Mouse (Mus musculus): ENCODE measurements around the gene Gp1bb. TPM values are rescaled to one million over a fixed set of nuclear protein-coding genes. Genes with fewer than 3 reads are reported as not detected.

The Gp1bb gene
- polyA plus RNA-seq, 1 experiment from 2014 or later = 1.6 TPM

- Histone ChIP-seq H3K36me3 (ENCODE audit: control insufficient read depth, insufficient read depth) (no peaks in the 10 kb centered on the region), H3K27ac (ENCODE audit: low read depth, low read length) (no peak overlapping the region), H3K4me1 (replicated peaks; ENCODE audit: control insufficient read depth, insufficient read depth, low read length) (no peaks in the 10 kb centered on the region), H3K27me3 (replicated peaks; ENCODE audit: control insufficient read depth, insufficient read depth, low read length) (no peaks in the 10 kb centered on the region), H3K4me3 (ENCODE audit: low read depth, low read length) (no peak overlapping the region), H3K4me2 (replicated peaks; ENCODE audit: low read depth) (no peak overlapping the region), H3K9ac (ENCODE audit: low read depth, low read length) (no peak overlapping the region), H3K9me3 (ENCODE audit: control insufficient read depth) (no peaks in the 10 kb centered on the region)
- no peak for ATAC-seq
- WGBS = 53% methylated on average over 2 of the region's 2 CpGs
- no peak for TF ChIP-seq CTCF (IDR thresholded peaks at IDR 0.05; ENCODE audit: low read depth)
Observed at GRCm38 (mm10) chr16:18638396-18638795, 16.2 kb upstream of the Gp1bb start.

GRCm38 (mm10) chr16:18636804-18637203, 14.6 kb upstream of the Gp1bb start:
- ATAC-seq = no peak
- TF ChIP-seq CTCF (IDR thresholded peaks at IDR 0.05; ENCODE audit: low read depth) = no peak
- 82% methylated on average over 3 of the region's 3 CpGs for WGBS

GRCm38 (mm10) chr16:18636401-18636800, 14.2 kb upstream of the Gp1bb start:
- 91% methylated on average over 5 of the region's 5 CpGs for WGBS
- Histone ChIP-seq H3K27ac (ENCODE audit: low read depth, low read length) (no peak overlapping the region), H3K4me1 (replicated peaks; ENCODE audit: control insufficient read depth, insufficient read depth, low read length) (no peaks in the 10 kb centered on the region), H3K9me3 (ENCODE audit: control insufficient read depth) (no peaks in the 10 kb centered on the region), H3K27me3 (replicated peaks; ENCODE audit: control insufficient read depth, insufficient read depth, low read length) (no peaks in the 10 kb centered on the region), H3K9ac (ENCODE audit: low read depth, low read length) (no peak overlapping the region), H3K4me3 (ENCODE audit: low read depth, low read length) (no peak overlapping the region), H3K36me3 (ENCODE audit: control insufficient read depth, insufficient read depth) (no peaks in the 10 kb centered on the region), H3K4me2 (replicated peaks; ENCODE audit: low read depth) (no peak overlapping the region)
- ATAC-seq = no peak
- TF ChIP-seq CTCF (IDR thresholded peaks at IDR 0.05; ENCODE audit: low read depth) = no peak

More at GRCm38 (mm10) chr16:18636804-18637203, 14.6 kb upstream of the Gp1bb start:
- Histone ChIP-seq H3K4me3 (ENCODE audit: low read depth, low read length) (no peak overlapping the region), H3K9me3 (ENCODE audit: control insufficient read depth) (no peaks in the 10 kb centered on the region), H3K27me3 (replicated peaks; ENCODE audit: control insufficient read depth, insufficient read depth, low read length) (no peaks in the 10 kb centered on the region), H3K4me1 (replicated peaks; ENCODE audit: control insufficient read depth, insufficient read depth, low read length) (no peaks in the 10 kb centered on the region), H3K4me2 (replicated peaks; ENCODE audit: low read depth) (no peak overlapping the region), H3K27ac (ENCODE audit: low read depth, low read length) (no peak overlapping the region), H3K36me3 (ENCODE audit: control insufficient read depth, insufficient read depth) (no peaks in the 10 kb centered on the region), H3K9ac (ENCODE audit: low read depth, low read length) (no peak overlapping the region)

GRCm38 (mm10) chr16:18633333-18633732, 11.1 kb upstream of the Gp1bb start:
- no peak for TF ChIP-seq CTCF (IDR thresholded peaks at IDR 0.05; ENCODE audit: low read depth)
- 12% methylated on average over 1 of the region's 1 CpGs for WGBS
- no peak overlapping the region for H3K27ac ChIP-seq (ENCODE audit: low read depth, low read length)

GRCm38 (mm10) chr16:18632816-18633215, 10.6 kb upstream of the Gp1bb start:
- ATAC-seq = no peak
- Histone ChIP-seq H3K4me1 (replicated peaks; ENCODE audit: control insufficient read depth, insufficient read depth, low read length) (peaks cover 8% of the 10 kb centered on the region), H3K36me3 (ENCODE audit: control insufficient read depth, insufficient read depth) (no peaks in the 10 kb centered on the region), H3K9ac (ENCODE audit: low read depth, low read length) (no peak overlapping the region), H3K27me3 (replicated peaks; ENCODE audit: control insufficient read depth, insufficient read depth, low read length) (no peaks in the 10 kb centered on the region), H3K27ac (ENCODE audit: low read depth, low read length) (no peak overlapping the region), H3K4me3 (ENCODE audit: low read depth, low read length) (no peak overlapping the region), H3K9me3 (ENCODE audit: control insufficient read depth) (no peaks in the 10 kb centered on the region), H3K4me2 (replicated peaks; ENCODE audit: low read depth) (no peak overlapping the region)
- TF ChIP-seq CTCF (IDR thresholded peaks at IDR 0.05; ENCODE audit: low read depth) = no peak
- WGBS = 70% methylated on average over 2 of the region's 2 CpGs

More at GRCm38 (mm10) chr16:18633333-18633732, 11.1 kb upstream of the Gp1bb start:
- Histone ChIP-seq H3K4me3 (ENCODE audit: low read depth, low read length) (no peak overlapping the region), H3K27me3 (replicated peaks; ENCODE audit: control insufficient read depth, insufficient read depth, low read length) (no peaks in the 10 kb centered on the region), H3K4me2 (replicated peaks; ENCODE audit: low read depth) (no peak overlapping the region), H3K36me3 (ENCODE audit: control insufficient read depth, insufficient read depth) (no peaks in the 10 kb centered on the region), H3K9ac (ENCODE audit: low read depth, low read length) (no peak overlapping the region), H3K4me1 (replicated peaks; ENCODE audit: control insufficient read depth, insufficient read depth, low read length) (peaks cover 2% of the 10 kb centered on the region; the same call in 1 of the 2 replicates), H3K9me3 (ENCODE audit: control insufficient read depth) (no peaks in the 10 kb centered on the region)
- ATAC-seq = no peak

- H3K4me1 ChIP-seq (replicated peaks; ENCODE audit: control insufficient read depth, insufficient read depth, low read length) = peaks cover 13% of the 10 kb centered on the region
- no peak for ATAC-seq
- peak; percentile 51 for TF ChIP-seq CTCF (IDR thresholded peaks at IDR 0.05; ENCODE audit: low read depth)
- H3K9ac ChIP-seq (ENCODE audit: low read depth, low read length) = no peak overlapping the region
- H3K4me2 ChIP-seq (replicated peaks; ENCODE audit: low read depth) = no peak overlapping the region
- no peaks in the 10 kb centered on the region for H3K36me3 ChIP-seq (ENCODE audit: control insufficient read depth, insufficient read depth)
- WGBS = 46% methylated on average over 3 of the region's 3 CpGs
- no peak overlapping the region for H3K27ac ChIP-seq (ENCODE audit: low read depth, low read length)
- no peaks in the 10 kb centered on the region for H3K27me3 ChIP-seq (replicated peaks; ENCODE audit: control insufficient read depth, insufficient read depth, low read length)
- H3K9me3 ChIP-seq (ENCODE audit: control insufficient read depth) = no peaks in the 10 kb centered on the region
- H3K4me3 ChIP-seq (ENCODE audit: low read depth, low read length) = no peak overlapping the region
Observed at GRCm38 (mm10) chr16:18632059-18632458, 9.9 kb upstream of the Gp1bb start.

- no peak overlapping the region for H3K27ac ChIP-seq (ENCODE audit: low read depth, low read length)
- no peaks in the 10 kb centered on the region for H3K27me3 ChIP-seq (replicated peaks; ENCODE audit: control insufficient read depth, insufficient read depth, low read length)
- peaks cover 17% of the 10 kb centered on the region for H3K4me1 ChIP-seq (replicated peaks; ENCODE audit: control insufficient read depth, insufficient read depth, low read length)
- H3K36me3 ChIP-seq (ENCODE audit: control insufficient read depth, insufficient read depth) = no peaks in the 10 kb centered on the region
- no peak overlapping the region for H3K4me3 ChIP-seq (ENCODE audit: low read depth, low read length)
- no peak for ATAC-seq
- H3K9me3 ChIP-seq (ENCODE audit: control insufficient read depth) = no peaks in the 10 kb centered on the region
- no peak overlapping the region for H3K9ac ChIP-seq (ENCODE audit: low read depth, low read length)
- 62% methylated on average over 7 of the region's 7 CpGs for WGBS
- no peak overlapping the region for H3K4me2 ChIP-seq (replicated peaks; ENCODE audit: low read depth)
- TF ChIP-seq CTCF (IDR thresholded peaks at IDR 0.05; ENCODE audit: low read depth) = no peak
Observed at GRCm38 (mm10) chr16:18631141-18631540, 8.9 kb upstream of the Gp1bb start.
